Mouse (Mus musculus) heart, postnatal 4 days (tissue): Measurements from ENCODE around the gene Smarcc2. TPM values are rescaled to one million over a fixed set of nuclear protein-coding genes. Genes with fewer than 3 reads are reported as not detected.
"Not testable (repeated sequence)": the region's sequence is repeated elsewhere in the genome, so short reads cannot be mapped to it uniquely, and the experiment has no call there.

ENCODE experiments used
- DNase-seq: peaks from one replicate; pipeline ENCODE4 v3.0.0; 2021
- total RNA-seq, 2 experiments: library from RNA; stranded (reverse); gene quantifications; 2 replicates each; pipeline ENCODE4 v1.2.3; 2021

Gene Smarcc2
- total RNA-seq, 2 experiments from 2014 or later, result 97.0 to 97.3 TPM

DNA sequence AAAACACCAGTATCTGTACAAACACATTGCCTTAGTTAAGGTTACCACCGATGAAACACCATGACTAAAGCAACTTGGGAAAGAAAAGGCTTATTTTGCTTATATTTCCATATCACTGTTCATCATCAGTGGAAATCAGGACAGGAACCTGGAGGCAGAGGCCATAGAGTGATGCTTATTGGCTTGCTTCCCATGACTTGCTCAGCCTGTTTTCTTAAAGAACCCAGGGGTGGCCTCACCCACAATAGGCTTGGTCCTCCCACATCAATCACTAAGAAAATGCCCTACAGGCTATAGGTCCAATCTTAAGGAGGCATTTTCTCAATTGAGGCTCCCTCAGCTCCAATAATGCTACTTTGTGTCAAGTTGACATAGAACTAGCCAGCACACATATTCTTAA is 16.3 kb upstream of the Smarcc2 start:
- DNase-seq, result no peak

DNA sequence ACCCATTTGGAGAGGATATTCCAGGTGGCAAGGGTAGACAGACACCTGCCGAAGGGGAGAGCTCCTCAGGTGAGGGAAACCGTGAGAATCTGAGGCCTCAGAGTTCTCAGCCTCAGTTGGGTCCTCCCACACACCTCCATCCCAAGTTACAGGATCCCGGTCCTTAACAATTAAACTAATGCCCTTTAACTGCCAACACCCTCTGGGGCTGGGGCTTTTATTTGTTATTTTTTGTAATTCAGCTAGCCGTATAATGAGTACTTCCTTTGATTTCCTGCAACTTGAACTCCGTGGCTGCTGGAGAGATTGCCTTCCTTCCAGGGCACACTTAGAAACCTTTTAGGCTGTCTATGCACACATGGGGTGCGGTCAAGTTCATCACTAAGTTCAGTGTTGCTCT is 14.7 kb upstream of the Smarcc2 start:
- no peak for DNase-seq

DNA sequence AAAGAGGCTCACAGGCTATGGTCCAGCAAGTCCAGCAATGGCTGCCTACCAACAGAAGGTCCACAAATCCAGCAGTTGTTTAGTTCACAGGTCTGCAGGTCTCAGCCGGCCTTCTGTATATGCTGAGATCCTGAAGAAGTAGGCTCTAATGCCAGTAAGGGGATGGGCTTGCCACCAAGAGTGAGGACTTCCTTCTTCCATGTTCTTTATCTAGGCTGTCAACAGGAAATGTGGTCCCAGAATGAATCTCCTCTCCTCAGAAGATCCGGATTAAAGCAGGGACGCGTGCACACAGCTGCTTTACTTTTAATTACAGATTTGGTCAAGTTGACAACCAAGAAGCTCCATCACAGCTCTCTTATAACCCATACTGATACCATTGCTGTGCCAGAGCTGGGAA is 13.6 kb upstream of the Smarcc2 start:
- no peak for DNase-seq

DNA sequence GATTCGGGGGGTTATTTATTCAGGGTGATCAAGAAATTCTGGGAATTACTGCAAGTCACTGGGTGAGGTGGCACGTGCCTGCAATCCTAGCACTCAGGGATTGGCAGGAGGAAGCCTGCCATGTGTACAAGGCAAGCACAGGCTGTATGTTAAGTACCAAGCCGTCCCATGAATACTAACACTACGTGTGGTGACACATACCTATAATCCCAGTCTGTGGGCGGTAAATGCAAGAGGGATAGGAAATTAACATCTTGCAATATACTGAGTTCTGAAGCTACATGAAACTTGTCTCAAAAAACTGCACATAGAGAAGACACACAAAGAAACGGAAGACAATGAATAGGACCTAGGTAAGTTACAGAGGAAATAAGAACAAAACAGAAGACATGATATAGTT is 8.0 kb upstream of the Smarcc2 start:
- DNase-seq, result no peak

DNA sequence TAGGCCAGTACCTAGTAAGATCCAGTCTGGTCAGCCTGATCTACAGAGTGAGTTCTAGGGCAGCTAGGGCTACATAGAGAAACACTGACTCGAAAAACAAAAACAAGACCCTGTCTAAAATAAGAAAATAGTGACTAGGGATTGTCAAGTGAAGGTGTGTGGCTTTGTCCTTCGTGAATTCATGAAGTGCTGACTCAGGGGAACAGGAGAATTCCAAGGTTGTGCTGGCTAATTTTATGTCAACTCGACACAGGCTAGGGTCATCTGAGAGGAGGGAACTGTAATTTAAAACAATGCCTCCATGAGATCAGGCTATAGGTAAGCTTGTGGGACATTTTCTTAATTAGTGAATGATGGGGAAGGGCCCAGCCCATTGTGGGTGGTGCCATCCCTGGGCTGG is 4.6 kb upstream of the Smarcc2 start:
- DNase-seq, result no peak

DNA sequence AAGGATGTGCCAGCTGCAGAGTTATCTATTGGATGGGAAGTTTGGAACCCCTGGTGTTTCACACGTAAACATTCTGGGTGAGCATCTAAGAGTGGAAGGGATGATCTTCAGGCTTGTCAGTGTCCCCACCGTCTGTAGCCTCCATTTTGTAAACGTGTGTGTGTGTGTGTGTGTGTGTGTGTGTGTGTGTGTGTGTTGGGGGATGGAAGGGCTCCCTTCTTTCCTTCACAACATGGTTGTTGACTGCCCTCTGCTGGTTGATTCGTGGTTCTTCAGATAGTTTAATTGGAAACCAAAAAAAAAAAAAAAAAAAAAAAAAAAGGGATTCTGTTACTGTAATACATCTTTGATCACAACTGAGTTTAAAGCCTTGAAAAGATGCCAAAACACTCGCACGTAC is 3.8 kb upstream of the Smarcc2 start:
- DNase-seq, result peak; percentile 77

DNA sequence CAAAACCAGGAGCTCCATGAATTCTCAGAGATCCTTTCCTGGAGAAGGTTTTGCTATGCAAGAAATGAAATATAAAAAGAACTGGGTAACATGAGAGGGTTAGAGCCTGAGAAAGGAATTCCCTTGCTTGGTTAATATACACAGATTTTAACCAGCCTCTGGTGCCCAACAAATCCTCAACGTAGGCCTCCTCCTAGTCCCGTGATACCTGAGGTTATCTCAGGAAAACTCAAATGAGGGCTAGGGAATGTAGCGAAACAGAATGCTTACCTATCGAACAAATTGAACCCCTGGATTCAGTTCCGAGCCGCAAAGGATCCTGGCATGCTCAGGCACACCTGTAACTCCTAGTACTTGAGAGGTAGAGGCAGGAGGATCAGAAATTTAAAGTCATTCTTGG is 1.4 kb upstream of the Smarcc2 start:
- no peak for DNase-seq

DNA sequence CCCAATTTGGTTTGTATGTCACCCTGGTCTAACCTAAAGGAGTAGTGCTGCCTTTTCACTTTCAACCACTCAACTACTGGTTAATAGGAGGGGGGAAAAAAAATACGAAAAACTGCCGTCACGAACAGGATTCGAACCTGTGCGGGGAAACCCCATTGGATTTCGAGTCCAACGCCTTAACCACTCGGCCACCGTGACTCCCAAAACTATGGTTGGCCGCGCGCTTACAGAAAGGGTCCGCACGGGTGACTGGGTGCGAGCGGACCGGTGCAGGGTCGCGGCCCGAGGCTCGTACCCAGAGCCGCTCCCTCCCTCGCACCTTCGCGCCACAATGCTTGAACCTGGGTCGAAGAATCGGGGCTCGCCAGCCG is 715 bp upstream of the Smarcc2 start:
- peak; percentile 97 for DNase-seq

DNA sequence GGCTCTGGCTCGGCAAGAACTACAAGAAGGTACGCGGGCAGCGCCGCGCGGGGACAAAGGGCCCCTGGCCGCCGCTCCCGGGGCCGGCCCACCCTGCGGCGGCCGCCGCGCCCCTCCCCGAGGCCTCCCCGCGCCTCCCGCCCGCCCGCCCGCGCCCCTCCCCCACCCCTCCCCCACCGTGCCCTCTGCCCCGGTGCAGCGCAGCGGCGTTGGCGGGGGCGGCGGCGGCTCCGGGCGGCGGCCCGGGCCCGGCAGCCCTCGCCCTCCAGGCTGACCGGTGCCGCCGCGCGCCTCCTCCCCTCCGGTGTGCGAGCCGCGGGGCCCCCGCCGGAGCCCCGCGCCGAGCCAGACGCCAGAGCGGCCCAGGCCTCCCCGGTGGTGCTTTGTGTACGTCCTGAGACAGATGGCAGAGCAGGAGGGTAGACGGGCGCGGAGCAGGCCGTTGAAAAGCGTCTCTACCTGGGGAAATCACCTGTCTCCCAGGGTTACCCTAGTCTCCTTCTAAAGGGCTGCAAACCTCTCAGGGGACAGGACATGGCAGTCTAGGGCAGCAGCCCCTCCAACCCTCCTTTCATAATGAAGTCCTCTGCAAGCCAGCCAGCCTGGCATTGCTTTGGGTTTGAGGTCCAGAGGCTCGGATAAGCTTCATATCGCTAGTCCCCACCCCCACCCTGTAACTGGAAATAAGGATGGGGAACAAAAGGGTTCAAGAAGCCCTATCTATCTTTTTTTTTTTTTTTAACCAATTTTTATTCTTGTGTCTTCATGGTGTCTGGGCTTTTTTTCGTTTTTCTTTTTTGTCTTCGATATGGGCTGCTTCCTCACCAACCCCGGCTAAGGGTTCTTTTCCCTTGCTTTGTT is 591 bp downstream of the Smarcc2 start:
- DNase-seq, result peak; percentile 41

DNA sequence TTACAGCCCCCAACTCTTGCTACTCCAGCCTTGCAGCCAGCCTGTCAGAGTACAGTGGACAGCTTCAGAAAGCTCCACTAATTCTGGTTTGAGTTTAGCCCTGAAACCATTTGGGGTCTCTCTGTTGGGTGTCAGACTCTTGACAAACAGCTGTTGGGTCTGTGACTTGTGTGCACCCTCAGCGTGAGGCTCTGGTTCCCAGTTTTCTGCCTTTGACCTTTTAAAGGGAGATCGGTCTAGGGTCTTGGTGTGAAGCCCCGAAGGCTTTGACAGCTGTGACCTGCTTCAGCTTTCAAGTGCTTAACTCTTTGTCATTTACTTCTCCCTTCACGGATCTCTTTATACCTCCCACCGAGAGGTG is 1.2 kb downstream of the Smarcc2 start:
- DNase-seq, result no peak

DNA sequence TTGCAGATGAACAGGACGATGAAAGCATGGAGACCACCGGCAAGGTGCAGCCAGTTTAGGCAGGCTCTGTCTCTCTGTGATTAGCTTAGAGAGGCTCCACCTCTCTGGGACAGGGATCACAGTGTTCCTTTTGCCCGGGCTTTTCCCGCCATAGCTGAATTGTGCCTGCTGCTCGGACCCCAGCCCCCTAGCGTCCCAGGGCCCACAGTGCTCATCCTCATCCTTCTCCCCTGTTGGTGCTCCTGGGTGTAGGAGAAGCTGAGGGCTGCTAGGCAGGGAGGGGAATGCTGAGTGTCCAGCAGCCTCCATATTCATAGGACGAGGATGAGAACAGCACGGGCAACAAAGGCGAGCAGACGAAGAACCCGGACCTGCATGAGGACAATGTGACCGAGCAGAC is 15.3 kb downstream of the Smarcc2 start:
- no peak for DNase-seq

DNA sequence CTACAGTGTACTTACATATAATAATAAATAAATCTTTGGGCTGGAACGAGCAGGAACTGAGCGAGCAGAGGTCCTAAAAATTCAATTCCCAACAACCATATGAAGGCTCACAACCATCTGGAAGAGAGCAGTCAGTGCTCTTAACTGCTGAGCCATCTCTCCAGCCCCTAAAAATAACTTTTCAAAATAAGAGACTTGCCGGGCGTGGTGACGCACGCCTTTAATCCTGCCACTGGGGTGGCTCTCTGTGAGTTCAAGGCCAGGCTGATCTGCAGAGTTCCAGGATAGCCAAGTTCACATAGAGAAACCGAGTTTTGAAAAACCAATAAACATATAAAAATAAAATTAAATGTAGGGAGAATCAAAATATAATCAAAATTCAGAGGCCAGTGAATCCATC is 27.3 kb downstream of the Smarcc2 start:
- no peak for DNase-seq

DNA sequence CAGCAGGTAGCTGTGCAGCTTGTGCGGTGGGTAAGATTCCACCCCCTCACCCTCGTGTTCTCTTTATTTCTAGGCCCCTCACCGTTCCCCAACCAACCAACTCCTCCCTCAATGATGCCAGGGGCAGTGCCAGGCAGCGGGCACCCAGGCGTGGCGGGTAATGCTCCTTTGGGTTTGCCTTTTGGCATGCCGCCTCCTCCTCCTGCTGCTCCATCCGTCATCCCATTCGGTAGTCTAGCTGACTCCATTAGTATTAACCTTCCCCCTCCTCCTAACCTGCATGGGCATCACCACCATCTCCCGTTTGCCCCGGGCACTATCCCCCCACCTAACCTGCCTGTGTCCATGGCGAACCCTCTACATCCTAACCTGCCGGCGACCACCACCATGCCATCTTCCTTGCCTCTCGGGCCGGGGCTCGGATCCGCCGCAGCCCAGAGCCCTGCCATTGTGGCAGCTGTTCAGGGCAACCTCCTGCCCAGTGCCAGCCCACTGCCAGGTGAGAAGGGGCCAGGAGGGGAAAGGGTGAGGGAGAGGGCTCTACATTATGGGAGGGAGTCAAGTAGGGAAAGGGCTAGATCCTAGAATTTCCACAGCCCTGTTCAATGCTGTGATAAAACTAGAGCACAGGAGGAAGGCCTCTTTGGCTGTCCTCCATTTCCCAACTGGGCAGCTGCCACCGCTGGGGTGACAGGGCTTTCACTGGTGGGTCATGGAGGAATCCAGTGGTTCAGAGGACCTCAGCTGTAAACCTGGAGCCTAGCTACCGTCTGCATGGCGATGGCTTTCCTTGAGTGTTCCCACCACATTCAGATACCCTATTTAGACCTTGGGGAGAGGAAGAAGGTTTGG is 29.0 kb downstream of the Smarcc2 start:
- no peak for DNase-seq

DNA sequence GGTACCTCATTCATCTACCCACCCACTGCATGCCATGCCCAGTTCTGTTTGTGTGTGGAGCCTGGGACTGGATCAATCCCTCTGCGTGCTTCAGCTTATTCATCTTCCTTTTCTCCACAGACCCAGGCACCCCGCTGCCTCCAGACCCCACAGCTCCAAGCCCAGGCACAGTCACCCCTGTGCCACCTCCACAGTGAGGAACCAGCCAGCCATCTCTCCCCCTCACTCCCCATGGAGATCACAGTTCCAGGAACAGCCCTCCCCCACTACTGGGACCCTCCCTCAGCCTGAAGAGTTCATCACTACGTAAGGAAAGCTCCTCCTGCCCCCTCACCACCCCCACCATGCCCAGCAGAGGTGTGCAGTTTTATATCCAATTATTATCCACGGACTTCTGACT is 29.7 kb downstream of the Smarcc2 start:
- DNase-seq, result no peak

DNA sequence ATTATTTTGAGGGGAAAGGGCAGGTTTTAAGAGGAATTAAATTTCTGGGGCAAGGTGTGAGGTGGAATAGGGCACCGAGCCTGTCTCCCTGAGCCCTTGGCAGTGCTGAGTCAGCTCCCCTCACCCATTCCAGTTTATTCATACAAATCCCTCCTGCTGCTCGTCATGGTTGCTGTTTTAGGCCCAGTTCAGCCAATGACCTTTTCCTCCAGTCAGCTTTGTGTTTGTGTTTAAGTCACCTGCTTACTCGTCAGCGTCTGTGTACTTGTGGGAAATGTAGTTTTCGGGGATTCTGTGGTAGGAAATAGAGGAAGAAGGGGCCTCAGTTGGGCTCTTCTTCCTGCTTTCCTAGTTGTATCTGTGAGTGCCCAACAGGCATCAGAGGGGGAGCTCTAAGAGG is 30.3 kb downstream of the Smarcc2 start:
- no peak for DNase-seq

DNA sequence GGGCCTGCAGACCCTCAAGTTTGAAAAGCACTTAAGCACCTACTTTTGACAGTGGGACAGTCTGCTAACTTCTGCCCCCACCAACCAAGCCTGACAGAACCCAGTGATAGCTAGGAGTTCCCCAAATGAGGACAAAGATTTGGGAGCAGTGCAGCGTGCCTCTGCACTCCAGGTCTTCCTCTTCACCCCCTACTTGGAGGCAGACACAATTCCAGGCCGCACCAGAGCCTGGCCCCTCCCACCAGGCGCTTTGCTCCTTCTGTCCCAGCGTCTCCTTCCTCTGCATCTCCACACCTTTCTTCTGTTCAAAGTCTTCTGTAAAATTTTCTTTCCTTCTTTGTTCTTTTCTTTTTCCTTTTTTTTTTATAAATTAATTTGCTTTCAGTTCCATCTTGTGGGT is 30.7 kb downstream of the Smarcc2 start:
- DNase-seq, result no peak

DNA sequence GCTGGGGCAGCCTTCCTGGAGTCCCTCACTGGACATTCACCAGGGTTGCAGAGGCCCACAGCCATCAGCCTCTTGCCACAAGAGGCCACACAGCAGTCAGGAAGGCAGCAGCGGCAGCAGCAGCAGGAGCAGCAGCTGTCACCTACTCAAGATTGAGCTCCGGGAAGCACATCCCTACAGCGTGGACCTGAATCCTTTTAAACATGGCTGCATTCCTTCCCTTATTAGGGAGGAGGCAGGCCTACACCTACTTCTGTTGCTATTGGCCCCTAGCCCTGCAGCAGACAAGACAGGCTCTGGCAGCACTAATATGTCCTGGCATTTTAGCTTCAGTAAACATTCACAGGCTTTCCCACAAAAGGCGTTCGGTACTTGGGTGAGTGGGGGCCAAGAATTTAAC is 31.2 kb downstream of the Smarcc2 start:
- peak; percentile 61 for DNase-seq

DNA sequence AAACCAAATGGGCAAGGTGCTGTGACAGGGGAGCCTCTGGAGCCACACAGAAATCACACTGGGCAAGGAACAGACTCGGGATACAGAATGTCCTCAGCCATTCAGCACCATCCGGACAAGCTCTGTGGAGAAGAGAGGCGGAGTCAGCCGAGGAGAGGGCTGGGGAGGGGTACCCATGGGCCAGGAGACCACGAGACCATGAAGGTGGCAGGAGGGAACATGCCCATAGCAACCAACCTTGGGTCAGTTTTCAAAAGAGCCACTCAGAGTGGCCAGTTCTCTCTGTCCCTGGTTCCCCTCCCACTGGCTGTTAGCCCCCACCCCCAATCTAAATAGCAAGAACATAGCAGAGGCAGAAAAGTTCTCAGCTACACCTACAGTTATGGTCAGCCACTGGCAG is 31.9 kb downstream of the Smarcc2 start:
- DNase-seq, result no peak

DNA sequence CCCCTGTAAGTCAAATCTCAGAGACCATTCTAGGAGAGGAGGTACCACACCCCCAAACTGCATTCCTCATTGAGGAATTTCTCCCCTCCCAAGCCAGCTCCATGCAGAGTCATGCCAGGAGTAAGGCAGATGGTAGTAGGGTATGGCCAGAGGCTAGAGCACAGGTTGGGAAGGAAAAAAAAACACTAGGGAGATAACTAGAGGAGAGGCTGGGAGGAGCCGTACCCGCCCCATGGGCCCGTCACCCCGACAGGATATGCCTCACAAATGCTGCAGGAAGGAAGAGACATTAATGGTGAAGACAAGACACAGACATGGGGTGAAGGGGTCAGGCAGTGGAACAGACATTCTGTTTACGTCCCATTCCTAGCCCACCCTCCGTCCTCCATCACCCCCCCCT is 32.4 kb downstream of the Smarcc2 start:
- DNase-seq, result peak; percentile 34

DNA sequence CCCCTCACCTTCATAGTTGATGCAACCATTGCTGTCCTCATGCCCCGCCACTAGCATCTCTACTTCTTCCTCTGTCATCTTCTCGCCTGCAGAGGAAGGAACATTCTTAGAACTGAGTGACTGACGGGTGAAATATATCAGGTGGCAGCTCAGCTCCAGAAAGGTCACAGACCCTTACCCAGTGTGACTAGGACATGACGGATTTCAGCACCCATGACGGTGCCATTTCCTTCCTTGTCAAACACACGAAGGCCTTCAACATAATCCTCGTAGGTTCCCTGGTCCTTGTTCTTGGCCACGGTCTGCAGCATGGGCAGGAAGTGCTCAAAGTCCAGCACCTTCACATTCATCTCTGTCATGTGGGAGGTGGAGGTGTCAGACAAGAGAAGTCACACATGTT is 33.0 kb downstream of the Smarcc2 start:
- not testable (repeated sequence) for DNase-seq

DNA sequence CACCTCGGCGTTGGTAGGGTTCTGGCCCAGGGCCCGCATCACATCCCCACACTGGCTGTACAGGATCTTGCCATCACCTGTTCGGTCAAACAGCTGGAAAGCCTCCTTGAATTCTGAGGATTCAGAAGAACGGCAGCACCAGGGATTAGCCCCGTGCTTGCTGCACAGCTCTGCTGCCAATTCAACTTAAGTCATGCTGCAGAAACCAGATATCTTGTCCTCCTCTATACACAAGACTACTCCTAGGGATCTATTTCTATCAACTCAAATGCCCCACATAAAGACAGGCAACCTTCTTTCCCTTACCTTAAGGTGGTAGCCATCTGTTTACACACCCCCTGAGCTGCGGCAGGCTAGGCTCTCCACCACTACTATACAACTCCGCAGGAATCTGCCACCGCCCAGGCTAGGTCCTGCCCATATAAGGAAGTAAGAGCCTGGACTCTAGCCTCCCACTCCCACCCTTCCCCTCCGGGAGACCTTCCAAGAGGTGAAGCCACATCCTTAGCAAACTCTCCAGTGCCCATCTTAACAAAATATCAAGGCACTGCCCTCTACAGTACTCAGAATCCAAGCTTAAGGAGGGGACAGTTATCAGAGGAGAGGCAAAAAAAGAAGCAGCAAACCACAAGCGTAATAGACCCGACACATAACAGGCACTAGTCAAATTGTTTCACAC is 33.7 kb downstream of the Smarcc2 start:
- peak; percentile 80 for DNase-seq

DNA sequence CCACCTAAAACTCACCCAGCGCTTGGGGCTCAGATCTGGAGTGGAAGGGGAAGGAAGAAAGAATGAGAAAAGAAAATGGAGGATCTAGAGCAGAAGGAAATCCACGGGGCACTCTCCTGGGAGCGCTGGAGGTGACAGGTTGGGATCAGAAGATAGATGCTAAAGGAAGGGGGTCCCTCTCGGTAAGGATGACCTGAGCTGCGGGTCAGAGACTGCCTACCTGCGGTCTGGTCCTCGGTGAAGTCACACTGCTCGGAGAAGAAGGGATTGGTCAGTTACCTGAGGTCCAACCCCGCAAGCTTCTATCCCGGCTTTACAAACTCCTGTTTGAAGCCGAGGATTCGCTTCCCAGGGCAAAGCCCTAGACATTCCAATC is 34.3 kb downstream of the Smarcc2 start:
- DNase-seq, result no peak
